Mouse (Mus musculus) limb, embryonic 13.5 days (tissue): ENCODE data around the gene Dstn. TPM values are rescaled to one million over a fixed set of nuclear protein-coding genes. Genes with fewer than 3 reads are reported as not detected.

Experiments
- ATAC-seq: fragments of 200-750 bp; cut with Nextera tagmentation; 2 replicates; pipeline ENCODE4 v1.8.0; 2017; ENCODE audit warnings: low read depth, moderate number of reproducible peaks, moderate TSS enrichment; ENCODE audit not compliant: low FRiP score
- H3K27ac ChIP-seq: fragments of 300-500 bp; sonication (generic); 2 replicates; pipeline ENCODE4 v1.5.1; 2015; ENCODE audit warnings: inconsistent platforms, mild to moderate bottlenecking, moderate library complexity
- H3K27me3 ChIP-seq: fragments of 300-500 bp; sonication (generic); 2 replicates; pipeline ENCODE4 v1.6.1; 2015; ENCODE audit warnings: mild to moderate bottlenecking, inconsistent platforms
- H3K36me3 ChIP-seq: fragments of 300-500 bp; sonication (generic); 2 replicates; pipeline ENCODE4 v1.6.1; 2015; ENCODE audit warnings: inconsistent platforms, mild to moderate bottlenecking, moderate library complexity
- H3K4me1 ChIP-seq: fragments of 300-500 bp; sonication (generic); 2 replicates; pipeline ENCODE4 v1.6.1; 2015; ENCODE audit warnings: inconsistent platforms
- H3K4me2 ChIP-seq: fragments of 300-500 bp; sonication (generic); replicated peaks from 2 replicates; pipeline ENCODE4 v1.6.1; 2015; ENCODE audit warnings: inconsistent platforms, mild to moderate bottlenecking, moderate library complexity
- H3K4me3 ChIP-seq: fragments of 300-500 bp; sonication (generic); 2 replicates; pipeline ENCODE4 v1.5.1; 2015; ENCODE audit warnings: moderate library complexity, mild to moderate bottlenecking, inconsistent platforms
- H3K9ac ChIP-seq: fragments of 300-500 bp; sonication (generic); 2 replicates; pipeline ENCODE4 v1.6.1; 2015; ENCODE audit warnings: mild to moderate bottlenecking, inconsistent platforms
- H3K9me3 ChIP-seq: fragments of 300-500 bp; sonication (generic); 2 replicates; pipeline ENCODE4 v1.6.1; 2016; ENCODE audit warnings: inconsistent platforms
- WGBS: fragments of 180-500 bp; shearing (Covaris S2); methylation state at CpG from one replicate; pipeline ENCODE4 v1.1.7; 2015; 5-methylcytosine and 5-hydroxymethylcytosine counted together
- polyA plus RNA-seq: library from polyadenylated mRNA; unstranded; fragments of >200 nt; fragmentation: Nextera tagmentation; extraction: Ambion mirVana; gene quantifications from 2 replicates; pipeline ENCODE4 v1.2.1, GENCODE M21; 2015

The Dstn gene
- polyA plus RNA-seq, 1 experiment from 2014 or later, result 339 TPM

- Histone ChIP-seq H3K27ac (no peak overlapping the region; the same call in 1 of the 2 replicates), H3K9me3 (no peaks in the 10 kb centered on the region), H3K4me3 (no peak overlapping the region), H3K9ac (no peak overlapping the region), H3K4me1 (peaks cover 15% of the 10 kb centered on the region; the same call in 1 of the 2 replicates), H3K36me3 (peaks cover 21% of the 10 kb centered on the region), H3K27me3 (no peaks in the 10 kb centered on the region), H3K4me2 (no peak overlapping the region)
- ATAC-seq, result no peak
- 91% methylated on average over 7 of the region's 7 CpGs for WGBS
Observed at GRCm38 (mm10) chr2:143991964-143992672, 77.0 kb downstream of the Dstn start.

Other genes starting within 250 kb of the Dstn start
- gene Bfsp1, start 52.1 kb upstream of the Dstn start, polyA plus RNA-seq, result 2.4 and 2.6 TPM in 2 replicates
- 132 and 133 TPM in 2 replicates for gene Rrbp1, start 95.9 kb downstream of the Dstn start, polyA plus RNA-seq
- not detected in 2 replicates for gene Banf2, start 117.7 kb downstream of the Dstn start, polyA plus RNA-seq